Mouse (Mus musculus) cerebral cortex, adult 2 months (tissue): ENCODE results near the gene Zfand2a.

Experiments
- WGBS: fragments of 180-500 bp; shearing (Covaris S2); methylation state at CpG from one replicate; pipeline ENCODE4 v1.1.7; 2018; 5-methylcytosine and 5-hydroxymethylcytosine counted together

Zfand2a gene

GRCm38 (mm10) chr5:139432333-139432732 is 52.0 kb downstream of the Zfand2a start:
- WGBS, result 56% methylated on average over 6 of the region's 6 CpGs

- 21% methylated on average over 12 of the region's 12 CpGs for WGBS
These were observed 54.5 kb downstream of the Zfand2a start for GRCm38 (mm10) chr5:139429818-139430341.

- 45% methylated on average over 9 of the region's 9 CpGs for WGBS
These were observed 56.4 kb downstream of the Zfand2a start for GRCm38 (mm10) chr5:139427989-139428388.

GRCm38 (mm10) chr5:139427001-139427400 is 57.3 kb downstream of the Zfand2a start:
- WGBS, result 92% methylated on average over 9 of the region's 9 CpGs

- WGBS, result 46% methylated on average over 9 of the region's 9 CpGs
These were observed 59.2 kb downstream of the Zfand2a start for GRCm38 (mm10) chr5:139425198-139425597.

- WGBS, result 42% methylated on average over 21 of the region's 21 CpGs
These were observed 61.1 kb downstream of the Zfand2a start, which contains the start of gene Gper1 for GRCm38 (mm10) chr5:139423026-139423865. TSS of gene Gper1 (plus strand) at chr5:139423151.
